Mouse (Mus musculus): ENCODE data around the gene Gm49369. TPM values are rescaled to one million over a fixed set of nuclear protein-coding genes. Genes with fewer than 3 reads are reported as not detected.

Gene Gm49369
- total and polyA plus RNA-seq, 2 experiments from 2014 or later: 2.9 TPM; not detected in 1

- Histone ChIP-seq H3K36me3 (ENCODE audit: insufficient read depth, low read length) (no peaks in the 10 kb centered on the region), H3K9me3 (ENCODE audit: low read length) (no peaks in the 10 kb centered on the region), H3K4me1 (ENCODE audit: insufficient read depth, low read length) (no peaks in the 10 kb centered on the region), H3K9ac (replicated peaks; ENCODE audit: low read length) (no peak overlapping the region), H3K4me3 (ENCODE audit: low read length) (no peak overlapping the region), H3K27ac (no peak overlapping the region), H3K27me3 (ENCODE audit: insufficient read depth, low read length) (no peaks in the 10 kb centered on the region; the same call in 1 of the 2 replicates), H3K4me2 (ENCODE audit: low read depth, low read length) (no peak overlapping the region)
- DNase-seq (ENCODE audit: low spot score): no peak
- TF ChIP-seq CTCF (IDR thresholded peaks at IDR 0.05; ENCODE audit: low read depth): no peak
- ATAC-seq: no peak
- 87% methylated on average over 8 of the region's 8 CpGs for WGBS
Measured at GRCm38 (mm10) chr7:142418679-142419078, 36.2 kb upstream of the Gm49369 start.

GRCm38 (mm10) chr7:142418027-142418426 is 35.6 kb upstream of the Gm49369 start:
- ATAC-seq: no peak
- H3K9me3 ChIP-seq (ENCODE audit: low read length): no peaks in the 10 kb centered on the region
- 93% methylated on average over 2 of the region's 2 CpGs for WGBS
- no peak overlapping the region for H3K9ac ChIP-seq (replicated peaks; ENCODE audit: low read length)
- H3K4me1 ChIP-seq (ENCODE audit: insufficient read depth, low read length): no peaks in the 10 kb centered on the region
- H3K4me2 ChIP-seq (ENCODE audit: low read depth, low read length): no peak overlapping the region
- H3K27me3 ChIP-seq (ENCODE audit: insufficient read depth, low read length): no peaks in the 10 kb centered on the region; the same call in 1 of the 2 replicates
- H3K27ac ChIP-seq: no peak overlapping the region
- H3K4me3 ChIP-seq (ENCODE audit: low read length): no peak overlapping the region
- H3K36me3 ChIP-seq (ENCODE audit: insufficient read depth, low read length): no peaks in the 10 kb centered on the region
- TF ChIP-seq CTCF (IDR thresholded peaks at IDR 0.05; ENCODE audit: low read depth): no peak
- DNase-seq (ENCODE audit: low spot score): no peak

GRCm38 (mm10) chr7:142416225-142416624 is 33.8 kb upstream of the Gm49369 start:
- no peak overlapping the region for H3K4me2 ChIP-seq (ENCODE audit: low read depth, low read length)
- no peaks in the 10 kb centered on the region for H3K36me3 ChIP-seq (ENCODE audit: insufficient read depth, low read length)
- H3K9ac ChIP-seq (replicated peaks; ENCODE audit: low read length): no peak overlapping the region
- no peaks in the 10 kb centered on the region for H3K4me1 ChIP-seq (ENCODE audit: insufficient read depth, low read length)
- DNase-seq (ENCODE audit: low spot score) (no peak), ATAC-seq (no peak)
- H3K27ac ChIP-seq: no peak overlapping the region
- H3K9me3 ChIP-seq (ENCODE audit: low read length): no peaks in the 10 kb centered on the region
- WGBS: 67% methylated on average over 3 of the region's 3 CpGs
- H3K27me3 ChIP-seq (ENCODE audit: insufficient read depth, low read length): no peaks in the 10 kb centered on the region; the same call in 1 of the 2 replicates
- no peak overlapping the region for H3K4me3 ChIP-seq (ENCODE audit: low read length)
- TF ChIP-seq CTCF (IDR thresholded peaks at IDR 0.05; ENCODE audit: low read depth): no peak

GRCm38 (mm10) chr7:142415314-142415713 is 32.8 kb upstream of the Gm49369 start:
- no peaks in the 10 kb centered on the region for H3K4me1 ChIP-seq (ENCODE audit: insufficient read depth, low read length)
- no peaks in the 10 kb centered on the region for H3K9me3 ChIP-seq (ENCODE audit: low read length)
- no peak overlapping the region for H3K9ac ChIP-seq (replicated peaks; ENCODE audit: low read length)
- H3K27ac ChIP-seq: no peak overlapping the region
- no peak for ATAC-seq
- no peaks in the 10 kb centered on the region for H3K36me3 ChIP-seq (ENCODE audit: insufficient read depth, low read length)
- H3K4me3 ChIP-seq (ENCODE audit: low read length): no peak overlapping the region
- no peak overlapping the region for H3K4me2 ChIP-seq (ENCODE audit: low read depth, low read length)
- 57% methylated on average over 4 of the region's 4 CpGs for WGBS
- H3K27me3 ChIP-seq (ENCODE audit: insufficient read depth, low read length): no peaks in the 10 kb centered on the region; the same call in 1 of the 2 replicates
- DNase-seq (ENCODE audit: low spot score): no peak
- no peak for TF ChIP-seq CTCF (IDR thresholded peaks at IDR 0.05; ENCODE audit: low read depth)

GRCm38 (mm10) chr7:142413285-142413684 is 30.8 kb upstream of the Gm49369 start:
- Histone ChIP-seq H3K27ac (no peak overlapping the region), H3K4me2 (ENCODE audit: low read depth, low read length) (no peak overlapping the region), H3K9me3 (ENCODE audit: low read length) (no peaks in the 10 kb centered on the region), H3K27me3 (ENCODE audit: insufficient read depth, low read length) (no peaks in the 10 kb centered on the region; the same call in 1 of the 2 replicates), H3K9ac (replicated peaks; ENCODE audit: low read length) (no peak overlapping the region), H3K4me1 (ENCODE audit: insufficient read depth, low read length) (no peaks in the 10 kb centered on the region), H3K4me3 (ENCODE audit: low read length) (no peak overlapping the region), H3K36me3 (ENCODE audit: insufficient read depth, low read length) (no peaks in the 10 kb centered on the region)
- 92% methylated on average over 6 of the region's 6 CpGs for WGBS
- no peak for TF ChIP-seq CTCF (IDR thresholded peaks at IDR 0.05; ENCODE audit: low read depth)
- ATAC-seq (no peak), DNase-seq (ENCODE audit: low spot score) (no peak)

GRCm38 (mm10) chr7:142409603-142410002 is 27.1 kb upstream of the Gm49369 start:
- H3K9me3 ChIP-seq (ENCODE audit: low read length): no peaks in the 10 kb centered on the region
- no peak overlapping the region for H3K27ac ChIP-seq
- H3K36me3 ChIP-seq (ENCODE audit: insufficient read depth, low read length): no peaks in the 10 kb centered on the region
- H3K4me3 ChIP-seq (ENCODE audit: low read length): no peak overlapping the region
- no peak for TF ChIP-seq CTCF (IDR thresholded peaks at IDR 0.05; ENCODE audit: low read depth)
- DNase-seq (ENCODE audit: low spot score) (no peak), ATAC-seq (no peak)
- no peaks in the 10 kb centered on the region for H3K27me3 ChIP-seq (ENCODE audit: insufficient read depth, low read length)
- no peak overlapping the region for H3K9ac ChIP-seq (replicated peaks; ENCODE audit: low read length)
- no peaks in the 10 kb centered on the region for H3K4me1 ChIP-seq (ENCODE audit: insufficient read depth, low read length)
- H3K4me2 ChIP-seq (ENCODE audit: low read depth, low read length): no peak overlapping the region
- 80% methylated on average over 3 of the region's 3 CpGs for WGBS

- H3K9me3 ChIP-seq (ENCODE audit: low read length): no peaks in the 10 kb centered on the region
- DNase-seq (ENCODE audit: low spot score) (no peak), ATAC-seq (no peak)
- no peak overlapping the region for H3K9ac ChIP-seq (replicated peaks; ENCODE audit: low read length)
- no peaks in the 10 kb centered on the region for H3K4me1 ChIP-seq (ENCODE audit: insufficient read depth, low read length)
- no peak overlapping the region for H3K4me3 ChIP-seq (ENCODE audit: low read length)
- no peaks in the 10 kb centered on the region for H3K36me3 ChIP-seq (ENCODE audit: insufficient read depth, low read length)
- no peaks in the 10 kb centered on the region for H3K27me3 ChIP-seq (ENCODE audit: insufficient read depth, low read length)
- no peak overlapping the region for H3K27ac ChIP-seq
- no peak overlapping the region for H3K4me2 ChIP-seq (ENCODE audit: low read depth, low read length)
- no peak for TF ChIP-seq CTCF (IDR thresholded peaks at IDR 0.05; ENCODE audit: low read depth)
- 92% methylated on average over 8 of the region's 8 CpGs for WGBS
Measured at GRCm38 (mm10) chr7:142408686-142409085, 26.2 kb upstream of the Gm49369 start.

All from hindbrain, postnatal 0 days (tissue).